ENCODE assay signal across 17 mouse cellular contexts in the genomic region with DNA sequence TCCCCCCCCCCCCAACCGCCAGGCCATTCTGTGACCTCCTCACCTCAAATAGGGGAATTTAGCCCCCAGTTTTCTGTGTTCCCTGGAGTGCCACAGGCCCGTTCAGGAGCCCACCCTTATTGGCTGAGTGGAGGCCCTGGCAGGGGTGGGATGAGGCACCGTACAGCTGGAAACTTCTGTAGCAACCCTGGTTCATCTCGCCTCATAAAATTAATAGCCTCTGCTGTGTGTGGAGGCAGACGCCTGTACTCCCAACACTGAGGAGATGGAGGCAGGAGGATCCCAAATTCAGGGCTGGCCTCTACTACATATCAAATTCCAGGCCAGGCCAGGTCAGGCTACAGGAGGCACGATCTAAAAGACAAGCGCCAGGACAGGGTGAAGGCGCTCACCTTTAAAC. TPM values are rescaled to one million over a fixed set of nuclear protein-coding genes. Genes with fewer than 3 reads are reported as not detected.
"Had no signal": no experiment of that assay in that cellular context is flagged by ENCODE, and none has a peak within 500 bp of the region (broad histone marks: within the 10 kb centered on the region; RNA-seq: fewer than 3 reads in every experiment).

No protein-coding gene starts in this region.

- DNase-seq: kidney, postnatal 10 days; left cerebral cortex, postnatal 4 days; midbrain, embryonic 14.5 days; right cerebral cortex, adult 18-20 months; right cerebral cortex, postnatal 14 days; right cerebral cortex, postnatal 4 days; thymus, adult 2 months; thymus, postnatal 14 days had no signal

- H3K9me3 ChIP-seq: lung, embryonic 15.5 days; midbrain, embryonic 10.5 days; neural tube, embryonic 12.5 days; neural tube, embryonic 15.5 days had no signal

- ATAC-seq: intestine, postnatal 0 days had no signal

- H3K4me3 ChIP-seq: neural tube, embryonic 12.5 days had no signal

- H3K36me3 ChIP-seq: lung, embryonic 15.5 days; midbrain, embryonic 10.5 days; neural tube, embryonic 12.5 days; neural tube, embryonic 15.5 days had no signal

- H3K27ac ChIP-seq: liver, embryonic 14.5 days; lung, embryonic 15.5 days; midbrain, embryonic 10.5 days; neural tube, embryonic 12.5 days; neural tube, embryonic 15.5 days; stomach, postnatal 0 days had no signal

- H3K9ac ChIP-seq: liver, embryonic 14.5 days; lung, embryonic 15.5 days; neural tube, embryonic 12.5 days had no signal

RNA-seq across cellular contexts. Expression of gene Npas1, which starts 3.7 kb away (rescaled TPM):
- polyA plus RNA-seq: liver, adult 2 months; liver, embryonic 14.5 days; stomach, embryonic 14.5 days had no signal
